Mouse (Mus musculus): ENCODE results near the gene Tuba3b.

Gene Tuba3b

GRCm38 (mm10) chr6:145605203-145605602 lies 10.4 kb upstream of the Tuba3b start:
- DNase-seq (ENCODE audit: low spot score): no peak

GRCm38 (mm10) chr6:145607746-145608145 lies 7.8 kb upstream of the Tuba3b start:
- no peak for DNase-seq (ENCODE audit: low spot score)

GRCm38 (mm10) chr6:145608693-145609092 lies 6.9 kb upstream of the Tuba3b start:
- DNase-seq (ENCODE audit: low spot score): no peak

- no peak for DNase-seq (ENCODE audit: low spot score)
Observed at GRCm38 (mm10) chr6:145610901-145611300, 4.7 kb upstream of the Tuba3b start.

GRCm38 (mm10) chr6:145612611-145613010 lies 2.9 kb upstream of the Tuba3b start:
- DNase-seq (ENCODE audit: low spot score): no peak

GRCm38 (mm10) chr6:145614219-145614618 lies 1.3 kb upstream of the Tuba3b start, which contains the start of gene Lmntd1:
TSS of gene Lmntd1 (minus strand) at chr6:145614319.
- DNase-seq (ENCODE audit: low spot score): no peak

- no peak for DNase-seq (ENCODE audit: low spot score)
Observed at GRCm38 (mm10) chr6:145616402-145617229, 1.1 kb downstream of the Tuba3b start.

GRCm38 (mm10) chr6:145623141-145623540 lies 7.6 kb downstream of the Tuba3b start:
- DNase-seq (ENCODE audit: low spot score): no peak

- no peak for DNase-seq (ENCODE audit: low spot score)
Observed at GRCm38 (mm10) chr6:145630269-145630668, 14.7 kb downstream of the Tuba3b start.

GRCm38 (mm10) chr6:145634454-145634853 lies 18.9 kb downstream of the Tuba3b start:
- no peak for DNase-seq (ENCODE audit: low spot score)

- DNase-seq (ENCODE audit: low spot score): no peak
Observed at GRCm38 (mm10) chr6:145636682-145637081, 21.1 kb downstream of the Tuba3b start.

GRCm38 (mm10) chr6:145638248-145638647 lies 22.7 kb downstream of the Tuba3b start:
- DNase-seq (ENCODE audit: low spot score): no peak

- DNase-seq (ENCODE audit: low spot score): no peak
Observed at GRCm38 (mm10) chr6:145640971-145641506, 25.5 kb downstream of the Tuba3b start.

GRCm38 (mm10) chr6:145651976-145652375 lies 36.4 kb downstream of the Tuba3b start:
- no peak for DNase-seq (ENCODE audit: low spot score)

GRCm38 (mm10) chr6:145652986-145653385 lies 37.4 kb downstream of the Tuba3b start:
- no peak for DNase-seq (ENCODE audit: low spot score)

GRCm38 (mm10) chr6:145653626-145654025 lies 38.1 kb downstream of the Tuba3b start:
- no peak for DNase-seq (ENCODE audit: low spot score)

GRCm38 (mm10) chr6:145654062-145654836 lies 38.7 kb downstream of the Tuba3b start:
- DNase-seq (ENCODE audit: low spot score): no peak

GRCm38 (mm10) chr6:145655678-145656077 lies 40.1 kb downstream of the Tuba3b start:
- no peak for DNase-seq (ENCODE audit: low spot score)

- no peak for DNase-seq (ENCODE audit: low spot score)
Observed at GRCm38 (mm10) chr6:145656740-145657591, 41.4 kb downstream of the Tuba3b start.

GRCm38 (mm10) chr6:145659116-145659515 lies 43.6 kb downstream of the Tuba3b start:
- DNase-seq (ENCODE audit: low spot score): no peak

GRCm38 (mm10) chr6:145660943-145661342 lies 45.4 kb downstream of the Tuba3b start:
- DNase-seq (ENCODE audit: low spot score): no peak

GRCm38 (mm10) chr6:145664208-145664607 lies 48.7 kb downstream of the Tuba3b start:
- DNase-seq (ENCODE audit: low spot score): no peak

Measured in ovary, postnatal 14 days (tissue).